ENCODE assay signal across 18 mouse cellular contexts in the genomic region with DNA sequence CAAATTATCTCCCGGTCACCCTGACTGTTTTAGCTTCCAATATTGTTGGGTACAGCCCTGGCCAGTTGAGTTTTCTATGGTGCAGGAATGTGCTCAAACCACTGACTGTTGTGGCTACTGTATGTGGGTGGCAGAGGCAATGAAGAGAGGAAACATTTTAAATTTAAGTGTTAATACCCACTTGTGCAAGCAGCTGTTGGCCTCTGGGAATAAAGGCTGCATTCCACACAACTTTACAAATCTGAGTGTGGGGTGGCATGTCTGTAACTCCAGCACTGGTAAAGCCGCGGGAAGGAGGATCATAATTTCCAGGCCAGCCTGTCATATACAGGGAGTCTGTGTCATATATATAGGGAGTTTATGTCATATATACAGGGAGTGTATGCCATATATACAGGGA.
DNase-seq lines count a peak whose midpoint lies in the region; ATAC-seq and TF ChIP-seq lines count a peak whose summit lies in the region.
"Had no signal": no experiment of that assay in that cellular context is flagged by ENCODE, and none has a peak within 500 bp of the region (broad histone marks: within the 10 kb centered on the region; RNA-seq: fewer than 3 reads in every experiment).

No protein-coding gene starts in this region.

- no peak for TF ChIP-seq POLR2A in small intestine, adult 2 months (IDR thresholded peaks at IDR 0.05; ENCODE audit: low read depth, low read length)

- no peak overlapping the region for H3K4me2 ChIP-seq in intestine, postnatal 0 days (replicated peaks; ENCODE audit: low read depth)
- no peak overlapping the region for H3K4me2 ChIP-seq in intestine, embryonic 16.5 days (ENCODE audit: low read depth, low read length)
- H3K4me2 ChIP-seq: embryonic facial prominence, embryonic 12.5 days; forebrain, embryonic 13.5 days; forebrain, embryonic 15.5 days had no signal

- H3K9ac ChIP-seq in intestine, postnatal 0 days (ENCODE audit: low read depth, low read length) = no peak overlapping the region
- no peak overlapping the region for H3K9ac ChIP-seq in intestine, embryonic 16.5 days (ENCODE audit: low read depth, low read length)
- H3K9ac ChIP-seq: embryonic facial prominence, embryonic 12.5 days; forebrain, embryonic 13.5 days; forebrain, embryonic 15.5 days; forebrain, postnatal 0 days had no signal

- no peak for TF ChIP-seq CTCF in intestine, postnatal 0 days (IDR thresholded peaks at IDR 0.05; ENCODE audit: low read depth)
- no peak for TF ChIP-seq CTCF in small intestine, adult 2 months (IDR thresholded peaks at IDR 0.05; ENCODE audit: extremely low read depth, insufficient read length, insufficient replicate concordance, low read depth, low read length)

- peaks cover 4% of the 10 kb centered on the region; the same call in 1 of the 2 replicates for H3K4me1 ChIP-seq in intestine, postnatal 0 days (replicated peaks; ENCODE audit: control insufficient read depth, insufficient read depth, low read length)
- peaks cover 37% of the 10 kb centered on the region for H3K4me1 ChIP-seq in intestine, embryonic 16.5 days (ENCODE audit: control insufficient read depth, insufficient read depth, low read length)
- peaks cover 35% of the 10 kb centered on the region for H3K4me1 ChIP-seq in small intestine, adult 2 months (ENCODE audit: control insufficient read depth, insufficient read depth, insufficient read length, low read length)

- ATAC-seq in intestine, postnatal 0 days = no peak
- no peak for ATAC-seq in intestine, embryonic 16.5 days
- ATAC-seq: forebrain, embryonic 13.5 days; forebrain, embryonic 15.5 days; forebrain, postnatal 0 days had no signal

- H3K27ac ChIP-seq in intestine, postnatal 0 days (ENCODE audit: low read depth, low read length) = peak overlapping the region; percentile 75
- no peak overlapping the region for H3K27ac ChIP-seq in intestine, embryonic 16.5 days (ENCODE audit: low read length)
- H3K27ac ChIP-seq in small intestine, adult 2 months (ENCODE audit: insufficient read depth, low read depth, low read length) = peak overlapping the region; percentile 83
- H3K27ac ChIP-seq: embryonic facial prominence, embryonic 12.5 days; forebrain, embryonic 13.5 days; forebrain, embryonic 15.5 days had no signal

- no peaks in the 10 kb centered on the region for H3K27me3 ChIP-seq in intestine, postnatal 0 days (replicated peaks; ENCODE audit: control insufficient read depth, insufficient read depth, low read length)
- no peaks in the 10 kb centered on the region for H3K27me3 ChIP-seq in intestine, embryonic 16.5 days (replicated peaks; ENCODE audit: control insufficient read depth, insufficient read depth, low read length)
- H3K27me3 ChIP-seq in small intestine, adult 2 months (ENCODE audit: control insufficient read depth, insufficient read depth, low read length) = no peaks in the 10 kb centered on the region
- H3K27me3 ChIP-seq: embryonic facial prominence, embryonic 12.5 days; forebrain, embryonic 13.5 days; forebrain, embryonic 15.5 days had no signal

- no peak for DNase-seq in thymus, postnatal 36 days
- no peak for DNase-seq in adrenal gland, postnatal 36 days
- DNase-seq: adrenal gland, adult 2 months; adrenal gland, postnatal 10 days; adrenal gland, postnatal 25 days; cerebellum, adult 11-12 months; cerebellum, adult 2 months; cerebellum, adult 9-10 months; cerebellum, postnatal 10 days; cerebellum, postnatal 25 days; forebrain, postnatal 0 days had no signal

- peaks cover 65% of the 10 kb centered on the region for H3K36me3 ChIP-seq in intestine, postnatal 0 days (ENCODE audit: control insufficient read depth, insufficient read depth)
- 0 out of 2 replicates have a peak, but pooled peaks cover under 1% of the 10 kb centered on the region for H3K36me3 ChIP-seq in intestine, embryonic 16.5 days (ENCODE audit: control insufficient read depth, insufficient read depth, low read length)
- H3K36me3 ChIP-seq in small intestine, adult 2 months (ENCODE audit: control insufficient read depth, insufficient read depth, low read length) = peaks cover 75% of the 10 kb centered on the region
- H3K36me3 ChIP-seq: embryonic facial prominence, embryonic 12.5 days; forebrain, embryonic 15.5 days had no signal

- WGBS in intestine, postnatal 0 days = 76% methylated on average over 3 of the region's 3 CpGs
- 81% methylated on average over 3 of the region's 3 CpGs for WGBS in intestine, embryonic 16.5 days
- 88% methylated on average over 3 of the region's 3 CpGs for WGBS in small intestine, adult 2 months

- H3K4me3 ChIP-seq in intestine, postnatal 0 days (ENCODE audit: low read depth, low read length) = no peak overlapping the region
- H3K4me3 ChIP-seq in intestine, embryonic 16.5 days (ENCODE audit: low read length) = no peak overlapping the region
- no peak overlapping the region for H3K4me3 ChIP-seq in small intestine, adult 2 months (ENCODE audit: low read depth, low read length)
- H3K4me3 ChIP-seq: embryonic facial prominence, embryonic 10.5 days; embryonic facial prominence, embryonic 12.5 days; forebrain, embryonic 13.5 days; forebrain, embryonic 15.5 days had no signal

- H3K9me3 ChIP-seq in intestine, postnatal 0 days (ENCODE audit: control insufficient read depth) = no peaks in the 10 kb centered on the region
- H3K9me3 ChIP-seq in intestine, embryonic 16.5 days (ENCODE audit: control insufficient read depth, low read length) = no peaks in the 10 kb centered on the region
- H3K9me3 ChIP-seq: embryonic facial prominence, embryonic 10.5 days; embryonic facial prominence, embryonic 12.5 days; forebrain, embryonic 13.5 days; forebrain, embryonic 15.5 days had no signal
